Mouse (Mus musculus) limb, embryonic 15.5 days (tissue): ENCODE data around the gene Pnma5. TPM values are rescaled to one million over a fixed set of nuclear protein-coding genes. Genes with fewer than 3 reads are reported as not detected.
"Not testable (repeated sequence)": the region's sequence is repeated elsewhere in the genome, so short reads cannot be mapped to it uniquely, and the experiment has no call there.

Experiments
- ATAC-seq: fragments of 200-750 bp; cut with Nextera tagmentation; 2 replicates; pipeline ENCODE4 v1.8.0; 2017; ENCODE audit warnings: low read depth, moderate TSS enrichment; ENCODE audit not compliant: insufficient number of reproducible peaks, low FRiP score, low TSS enrichment
- H3K27ac ChIP-seq: fragments of 300-500 bp; sonication (generic); 2 replicates; pipeline ENCODE4 v1.5.1; 2015; ENCODE audit warnings: moderate library complexity, mild to moderate bottlenecking, inconsistent platforms
- H3K27me3 ChIP-seq: fragments of 300-500 bp; sonication (generic); 2 replicates; pipeline ENCODE4 v1.6.1; 2015; ENCODE audit warnings: inconsistent platforms
- H3K36me3 ChIP-seq: fragments of 300-500 bp; sonication (generic); 2 replicates; pipeline ENCODE4 v1.6.1; 2015; ENCODE audit warnings: inconsistent platforms
- H3K4me1 ChIP-seq: fragments of 300-500 bp; sonication (generic); 2 replicates; pipeline ENCODE4 v1.6.1; 2015; ENCODE audit warnings: inconsistent platforms
- H3K4me2 ChIP-seq: fragments of 300-500 bp; sonication (generic); 2 replicates; pipeline ENCODE4 v1.6.1; 2015; ENCODE audit warnings: mild to moderate bottlenecking, inconsistent platforms
- H3K4me3 ChIP-seq: fragments of 300-500 bp; sonication (generic); 2 replicates; pipeline ENCODE4 v1.5.1; 2015; ENCODE audit warnings: mild to moderate bottlenecking, inconsistent platforms
- H3K9ac ChIP-seq: fragments of 300-500 bp; sonication (generic); 2 replicates; pipeline ENCODE4 v1.6.1; 2015; ENCODE audit warnings: inconsistent platforms
- H3K9me3 ChIP-seq: fragments of 300-500 bp; sonication (generic); 2 replicates; pipeline ENCODE4 v1.6.1; 2016; ENCODE audit warnings: inconsistent platforms
- WGBS: fragments of 180-500 bp; shearing (Covaris S2); methylation state at CpG from one replicate; pipeline ENCODE4 v1.1.7; 2015; 5-methylcytosine and 5-hydroxymethylcytosine counted together
- polyA plus RNA-seq: library from polyadenylated mRNA; unstranded; fragments of >200 nt; fragmentation: Nextera tagmentation; extraction: Ambion mirVana; gene quantifications from 2 replicates; pipeline ENCODE4 v1.2.1, GENCODE M21; 2015

Pnma5 gene
- 0.24 and 0.49 TPM in 2 replicates for polyA plus RNA-seq

GRCm38 (mm10) chrX:73037003-73037402, at the start of gene Pnma5:
Pnma5 (minus strand) TSS chrX:73037103.
- Histone ChIP-seq H3K27me3 (no peaks in the 10 kb centered on the region; the same call in 1 of the 2 replicates), H3K36me3 (no peaks in the 10 kb centered on the region), H3K4me3 (no peak within 1 kb of the TSS), H3K27ac (no peak within 1 kb of the TSS), H3K9me3 (no peaks in the 10 kb centered on the region), H3K4me1 (no peaks in the 10 kb centered on the region), H3K9ac (no peak within 1 kb of the TSS), H3K4me2 (no peak within 1 kb of the TSS)
- ATAC-seq, result no peak
- 81% methylated on average over 1 of the region's 1 CpGs for WGBS

GRCm38 (mm10) chrX:73082267-73083055, 45.6 kb upstream of the Pnma5 start, which contains the start of gene Xlr4a:
Xlr4a (minus strand) TSS chrX:73082478.
- WGBS, result 84% methylated on average over 19 of the region's 19 CpGs
- not testable (repeated sequence) for H3K27me3 ChIP-seq, ATAC-seq, H3K4me1 ChIP-seq, H3K4me2 ChIP-seq, H3K9me3 ChIP-seq, H3K4me3 ChIP-seq, H3K27ac ChIP-seq, H3K9ac ChIP-seq, H3K36me3 ChIP-seq

- H3K9me3 ChIP-seq, H3K27ac ChIP-seq, H3K4me2 ChIP-seq, ATAC-seq, H3K36me3 ChIP-seq, H3K4me3 ChIP-seq, H3K9ac ChIP-seq: not testable (repeated sequence)
- H3K27me3 ChIP-seq, result peaks cover 13% of the 10 kb centered on the region; the same call in 1 of the 2 replicates
- 40% methylated on average over 1 of the region's 5 CpGs for WGBS
- peaks cover 10% of the 10 kb centered on the region; the same call in 1 of the 2 replicates for H3K4me1 ChIP-seq
These were observed 29.9 kb upstream of the Pnma5 start for GRCm38 (mm10) chrX:73066765-73067312.

GRCm38 (mm10) chrX:73064415-73064793, 27.5 kb upstream of the Pnma5 start, which contains the start of gene Pnma3:
Pnma3 (plus strand) TSS chrX:73064787.
- Histone ChIP-seq H3K9ac (no peak within 1 kb of the TSS), H3K27ac (no peak within 1 kb of the TSS), H3K9me3 (no peaks in the 10 kb centered on the region), H3K36me3 (no peaks in the 10 kb centered on the region), H3K27me3 (peaks cover 13% of the 10 kb centered on the region; the same call in 1 of the 2 replicates), H3K4me1 (peaks cover 10% of the 10 kb centered on the region; the same call in 1 of the 2 replicates), H3K4me3 (peak within 1 kb of the TSS; percentile 10; the same call in 1 of the 2 replicates), H3K4me2 (peak within 1 kb of the TSS; percentile 38)
- WGBS, result 33% methylated on average over 7 of the region's 7 CpGs
- ATAC-seq, result no peak

GRCm38 (mm10) chrX:73063512-73064414, 26.9 kb upstream of the Pnma5 start:
- Histone ChIP-seq H3K4me1 (peaks cover 10% of the 10 kb centered on the region; the same call in 1 of the 2 replicates), H3K27ac (no peak overlapping the region), H3K9ac (no peak overlapping the region), H3K27me3 (peaks cover 13% of the 10 kb centered on the region; the same call in 1 of the 2 replicates), H3K4me3 (peak overlapping the region; percentile 10; the same call in 1 of the 2 replicates), H3K36me3 (no peaks in the 10 kb centered on the region), H3K9me3 (no peaks in the 10 kb centered on the region), H3K4me2 (peak overlapping the region; percentile 38)
- ATAC-seq, result no peak
- WGBS, result 38% methylated on average over 24 of the region's 24 CpGs

- Histone ChIP-seq H3K9ac (no peak overlapping the region), H3K27ac (no peak overlapping the region), H3K4me2 (no peak overlapping the region), H3K27me3 (peaks cover 11% of the 10 kb centered on the region; the same call in 1 of the 2 replicates), H3K36me3 (no peaks in the 10 kb centered on the region), H3K9me3 (no peaks in the 10 kb centered on the region), H3K4me3 (no peak overlapping the region), H3K4me1 (peaks cover 10% of the 10 kb centered on the region; the same call in 1 of the 2 replicates)
- no peak for ATAC-seq
- WGBS, result 42% methylated on average over 5 of the region's 5 CpGs
These were observed 25.4 kb upstream of the Pnma5 start for GRCm38 (mm10) chrX:73062323-73062722.

GRCm38 (mm10) chrX:73061528-73061927, 24.6 kb upstream of the Pnma5 start:
- Histone ChIP-seq H3K9ac (no peak overlapping the region), H3K4me2 (no peak overlapping the region), H3K36me3 (no peaks in the 10 kb centered on the region), H3K27ac (no peak overlapping the region), H3K27me3 (peaks cover 11% of the 10 kb centered on the region; the same call in 1 of the 2 replicates), H3K4me1 (peaks cover 10% of the 10 kb centered on the region; the same call in 1 of the 2 replicates), H3K4me3 (no peak overlapping the region), H3K9me3 (no peaks in the 10 kb centered on the region)
- 82% methylated on average over 1 of the region's 1 CpGs for WGBS
- no peak for ATAC-seq

- Histone ChIP-seq H3K9ac (no peak overlapping the region), H3K27me3 (no peaks in the 10 kb centered on the region), H3K36me3 (no peaks in the 10 kb centered on the region), H3K4me2 (peak overlapping the region; percentile 34; the same call in 1 of the 2 replicates), H3K9me3 (no peaks in the 10 kb centered on the region), H3K4me1 (no peaks in the 10 kb centered on the region), H3K4me3 (peak overlapping the region; percentile 11), H3K27ac (no peak overlapping the region)
- 16% methylated on average over 14 of the region's 14 CpGs for WGBS
- ATAC-seq, result peak; percentile 84
These were observed 17.1 kb upstream of the Pnma5 start for GRCm38 (mm10) chrX:73053860-73054563.

- 80% methylated on average over 12 of the region's 12 CpGs for WGBS
- ATAC-seq, result no peak
- Histone ChIP-seq H3K36me3 (no peaks in the 10 kb centered on the region), H3K4me1 (no peaks in the 10 kb centered on the region), H3K4me3 (no peak overlapping the region), H3K9me3 (no peaks in the 10 kb centered on the region), H3K27me3 (no peaks in the 10 kb centered on the region; the same call in 1 of the 2 replicates), H3K4me2 (no peak overlapping the region), H3K9ac (no peak overlapping the region), H3K27ac (no peak overlapping the region)
These were observed 2.8 kb upstream of the Pnma5 start for GRCm38 (mm10) chrX:73039666-73040065.

GRCm38 (mm10) chrX:73038831-73039230, 1.9 kb upstream of the Pnma5 start:
- no peak overlapping the region for H3K9ac ChIP-seq
- no peak for ATAC-seq
- H3K27me3 ChIP-seq, result no peaks in the 10 kb centered on the region; the same call in 1 of the 2 replicates
- H3K36me3 ChIP-seq, result no peaks in the 10 kb centered on the region
- no peak overlapping the region for H3K27ac ChIP-seq
- 84% methylated on average over 8 of the region's 8 CpGs for WGBS
- H3K4me1 ChIP-seq, result no peaks in the 10 kb centered on the region
- H3K9me3 ChIP-seq, result no peaks in the 10 kb centered on the region
- H3K4me2 ChIP-seq, result no peak overlapping the region
- no peak overlapping the region for H3K4me3 ChIP-seq

- H3K9ac ChIP-seq, result no peak overlapping the region
- no peaks in the 10 kb centered on the region for H3K4me1 ChIP-seq
- 50% methylated on average over 4 of the region's 4 CpGs for WGBS
- H3K9me3 ChIP-seq, result no peaks in the 10 kb centered on the region
- H3K36me3 ChIP-seq, result no peaks in the 10 kb centered on the region
- no peak overlapping the region for H3K4me3 ChIP-seq
- H3K27me3 ChIP-seq, result 0 out of 2 replicates have a peak, but pooled peaks cover 5% of the 10 kb centered on the region
- H3K27ac ChIP-seq, result no peak overlapping the region
- ATAC-seq, result no peak
- no peak overlapping the region for H3K4me2 ChIP-seq
These were observed 24.1 kb downstream of the Pnma5 start for GRCm38 (mm10) chrX:73012846-73013245.
